Comparison of ENCODE assay signal across 11 mouse cellular contexts in genomic region chr19:42130294-42130606, GRCm38 (mm10). TPM values are rescaled to one million over a fixed set of nuclear protein-coding genes. Genes with fewer than 3 reads are reported as not detected.
DNase-seq lines count a peak whose midpoint lies in the region; TF ChIP-seq lines count a peak whose summit lies in the region.
"Had no signal": no experiment of that assay in that cellular context is flagged by ENCODE, and none has a peak within 500 bp of the region (broad histone marks: within the 10 kb centered on the region; RNA-seq: fewer than 3 reads in every experiment).

No protein-coding gene starts in this region.

- no peak for TF ChIP-seq POLR2A in small intestine, adult 2 months (IDR thresholded peaks at IDR 0.05; ENCODE audit: low read depth, low read length)

- peak overlapping the region; percentile 91; the same call in 1 of the 2 replicates for H3K27ac ChIP-seq in heart, embryonic 10.5 days
- H3K27ac ChIP-seq in embryonic facial prominence, embryonic 10.5 days (replicated peaks): 0 out of 2 replicates have a peak overlapping the region, but pooled peaks have one; percentile 87
- peak overlapping the region; percentile 44; the same call in 1 of the 2 replicates for H3K27ac ChIP-seq in small intestine, adult 2 months (ENCODE audit: insufficient read depth, low read depth, low read length)

- intact Hi-C loops in heart, postnatal 25 days (cut with DNase I): no loop called here

- TF ChIP-seq CTCF in small intestine, adult 2 months (IDR thresholded peaks at IDR 0.05; ENCODE audit: extremely low read depth, insufficient read length, insufficient replicate concordance, low read depth, low read length): no peak

- H3K4me1 ChIP-seq in heart, embryonic 10.5 days: peaks cover 34% of the 10 kb centered on the region
- H3K4me1 ChIP-seq in embryonic facial prominence, embryonic 10.5 days: peaks cover 31% of the 10 kb centered on the region
- H3K4me1 ChIP-seq in small intestine, adult 2 months (ENCODE audit: control insufficient read depth, insufficient read depth, insufficient read length, low read length): no peaks in the 10 kb centered on the region

- no peaks in the 10 kb centered on the region for H3K9me3 ChIP-seq in heart, embryonic 10.5 days
- H3K9me3 ChIP-seq in embryonic facial prominence, embryonic 10.5 days: no peaks in the 10 kb centered on the region
- H3K9me3 ChIP-seq: embryonic facial prominence, embryonic 12.5 days had no signal

- H3K27me3 ChIP-seq in heart, embryonic 10.5 days (ENCODE audit: insufficient read depth, poor library complexity, severe bottlenecking): no peaks in the 10 kb centered on the region
- H3K27me3 ChIP-seq in embryonic facial prominence, embryonic 10.5 days (replicated peaks; ENCODE audit: low read depth, poor library complexity, severe bottlenecking): 0 out of 2 replicates have a peak, but pooled peaks cover 7% of the 10 kb centered on the region
- no peaks in the 10 kb centered on the region for H3K27me3 ChIP-seq in small intestine, adult 2 months (ENCODE audit: control insufficient read depth, insufficient read depth, low read length)
- H3K27me3 ChIP-seq: embryonic facial prominence, embryonic 12.5 days had no signal

- DNase-seq in heart, embryonic 10.5 days (ENCODE audit: low spot score): no peak
- DNase-seq in heart, postnatal 25 days (ENCODE audit: low spot score): no peak
- peak; percentile 29 for DNase-seq in lung, postnatal 36 days
- DNase-seq in lung, postnatal 4 days: no peak
- no peak for DNase-seq in embryonic facial prominence, embryonic 10.5 days (ENCODE audit: low spot score)
- no peak for DNase-seq in adipocyte (ENCODE audit: low spot score)
- no peak for DNase-seq in spleen, adult 12 weeks (ENCODE audit: low spot score)
- DNase-seq: gastrocnemius, postnatal 10 days; retina, postnatal 1 day had no signal

- WGBS in heart, embryonic 10.5 days: 74% methylated on average over 3 of the region's 3 CpGs
- 72% methylated on average over 3 of the region's 3 CpGs for WGBS in embryonic facial prominence, embryonic 10.5 days
- 68% methylated on average over 3 of the region's 3 CpGs for WGBS in small intestine, adult 2 months

- no peak overlapping the region for H3K4me3 ChIP-seq in heart, embryonic 10.5 days
- no peak overlapping the region for H3K4me3 ChIP-seq in embryonic facial prominence, embryonic 10.5 days
- no peak overlapping the region for H3K4me3 ChIP-seq in small intestine, adult 2 months (ENCODE audit: low read depth, low read length)

- H3K36me3 ChIP-seq in heart, embryonic 10.5 days: no peaks in the 10 kb centered on the region
- 0 out of 2 replicates have a peak, but pooled peaks cover under 1% of the 10 kb centered on the region for H3K36me3 ChIP-seq in embryonic facial prominence, embryonic 10.5 days (replicated peaks)
- no peaks in the 10 kb centered on the region for H3K36me3 ChIP-seq in small intestine, adult 2 months (ENCODE audit: control insufficient read depth, insufficient read depth, low read length)

RNA-seq across cellular contexts. Expression of gene Avpi1, which starts 1.4 kb away (rescaled TPM):
- 29.0 and 32.7 TPM in 2 replicates for polyA plus RNA-seq in heart, embryonic 10.5 days (2016; fragmentation: Nextera tagmentation; extraction: Ambion mirVana)
- 10 to 100 TPM in 1 of 2 experiments, 1 to 10 TPM in 1; 9.7 to 14.5 TPM for total RNA-seq in heart, postnatal 25 days (2021)
- 23.5 and 24.5 TPM in 2 replicates for polyA plus RNA-seq in embryonic facial prominence, embryonic 10.5 days (2016; fragmentation: Nextera tagmentation; extraction: Ambion mirVana)
- polyA plus RNA-seq in small intestine, adult 2 months (2012; rRNA removed): 6.9 and 13.6 TPM in 2 replicates

RNA-seq across cellular contexts. Expression of gene Marveld1, which starts 16.9 kb away (rescaled TPM):
- 6.5 and 8.1 TPM in 2 replicates for polyA plus RNA-seq in heart, embryonic 10.5 days (2016; fragmentation: Nextera tagmentation; extraction: Ambion mirVana)
- 10 to 100 TPM; 20.9 to 24.3 TPM for total RNA-seq in heart, postnatal 25 days (2021)
- polyA plus RNA-seq in embryonic facial prominence, embryonic 10.5 days (2016; fragmentation: Nextera tagmentation; extraction: Ambion mirVana): 3.9 and 4.0 TPM in 2 replicates
- polyA plus RNA-seq in small intestine, adult 2 months (2012; rRNA removed): 38.0 and 46.4 TPM in 2 replicates

RNA-seq across cellular contexts. Expression of gene Zfyve27, which starts 33.5 kb away (rescaled TPM):
- 23.9 and 27.8 TPM in 2 replicates for polyA plus RNA-seq in heart, embryonic 10.5 days (2016; fragmentation: Nextera tagmentation; extraction: Ambion mirVana)
- 10 to 100 TPM; 18.3 to 23.0 TPM for total RNA-seq in heart, postnatal 25 days (2021)
- polyA plus RNA-seq in embryonic facial prominence, embryonic 10.5 days (2016; fragmentation: Nextera tagmentation; extraction: Ambion mirVana): 32.0 and 33.0 TPM in 2 replicates
- 11.5 and 24.0 TPM in 2 replicates for polyA plus RNA-seq in small intestine, adult 2 months (2012; rRNA removed)

RNA-seq across cellular contexts. Expression of gene Pi4k2a, which starts 40.0 kb away (rescaled TPM):
- 18.9 and 23.1 TPM in 2 replicates for polyA plus RNA-seq in heart, embryonic 10.5 days (2016; fragmentation: Nextera tagmentation; extraction: Ambion mirVana)
- total RNA-seq in heart, postnatal 25 days (2021): 10 to 100 TPM; 18.4 to 19.0 TPM
- polyA plus RNA-seq in embryonic facial prominence, embryonic 10.5 days (2016; fragmentation: Nextera tagmentation; extraction: Ambion mirVana): 28.0 and 30.2 TPM in 2 replicates
- 12.8 and 33.2 TPM in 2 replicates for polyA plus RNA-seq in small intestine, adult 2 months (2012; rRNA removed)

RNA-seq across cellular contexts. Expression of gene Morn4, which starts 44.1 kb away (rescaled TPM):
- 18.8 and 22.0 TPM in 2 replicates for polyA plus RNA-seq in heart, embryonic 10.5 days (2016; fragmentation: Nextera tagmentation; extraction: Ambion mirVana)
- 1 to 10 TPM; 3.3 to 3.7 TPM for total RNA-seq in heart, postnatal 25 days (2021)
- polyA plus RNA-seq in embryonic facial prominence, embryonic 10.5 days (2016; fragmentation: Nextera tagmentation; extraction: Ambion mirVana): 47.9 and 48.1 TPM in 2 replicates
- 0.46 and 1.4 TPM in 2 replicates for polyA plus RNA-seq in small intestine, adult 2 months (2012; rRNA removed)
